Mouse (Mus musculus): Measurements from ENCODE around the gene Ctla4.

GRCm38 (mm10) chr1:60866043-60866442 is 20.8 kb upstream of the Ctla4 start:
- TF ChIP-seq POLR2A (IDR thresholded peaks at IDR 0.05; ENCODE audit: insufficient read depth, low read depth, low read length): no peak
- no peak for TF ChIP-seq CTCF (IDR thresholded peaks at IDR 0.05; ENCODE audit: insufficient read depth, low read depth, low read length)
